Mouse (Mus musculus) embryonic stem cell, embryonic (primary cell): ENCODE data around the gene Trim47.

Experiments
- CTCF ChIA-PET, 4 experiments: fragments of 300-600 bp in 2 of 4; fragments of 350-600 bp in 2 of 4; sonication (Branson Sonifier 250); formaldehyde crosslinking; loops; one replicate each; lab custom pipeline; 2022; ENCODE audit warnings: inconsistent platforms in 2 of 4; lab: Charles Lee
- POLR2A ChIA-PET, 4 experiments: fragments of 300-600 bp in 2 of 4; fragments of 350-600 bp in 2 of 4; sonication (Branson Sonifier 250); formaldehyde crosslinking; loops; one replicate each; lab custom pipeline; 2022; ENCODE audit warnings: antibody characterized with exemption in 4 of 4, inconsistent platforms in 1 of 4; lab: Charles Lee

Gene Trim47

GRCm38 (mm10) chr11:116106154-116106962 is 20.7 kb downstream of the Trim47 start:
- CTCF ChIA-PET, result interaction anchor here in 3 of 4 experiments (0.6 to 2.1 kb wide), 12 partner anchors 9 to 1280 kb away, joined by 3 to 10 read pairs (median 3); partner anchors contain the start of gene Mrpl38 (in 1 of the 3)
- POLR2A ChIA-PET, result interaction anchor here in 3 of 4 experiments (0.6 to 4.2 kb wide), 23 partner anchors 8 to 226 kb away, joined by 3 to 44 read pairs (median 4); partner anchors contain the start of genes Mrpl38 (in 2 of the 3), Unk (in 1 of the 3) and Wbp2 (in 1 of the 3)

- CTCF ChIA-PET, result interaction anchor here in 3 of 4 experiments (0.6 to 1.4 kb wide), 7 partner anchors 10 to 396 kb away, joined by 3 to 7 read pairs (median 4); no protein-coding TSS in a partner anchor
- POLR2A ChIA-PET, result interaction anchor here in 3 of 4 experiments (0.7 to 4.5 kb wide), 7 partner anchors 11 to 1916 kb away, joined by 3 to 41 read pairs (median 4); no protein-coding TSS in a partner anchor
Measured at GRCm38 (mm10) chr11:116105065-116105464, 21.9 kb downstream of the Trim47 start.

DNA sequence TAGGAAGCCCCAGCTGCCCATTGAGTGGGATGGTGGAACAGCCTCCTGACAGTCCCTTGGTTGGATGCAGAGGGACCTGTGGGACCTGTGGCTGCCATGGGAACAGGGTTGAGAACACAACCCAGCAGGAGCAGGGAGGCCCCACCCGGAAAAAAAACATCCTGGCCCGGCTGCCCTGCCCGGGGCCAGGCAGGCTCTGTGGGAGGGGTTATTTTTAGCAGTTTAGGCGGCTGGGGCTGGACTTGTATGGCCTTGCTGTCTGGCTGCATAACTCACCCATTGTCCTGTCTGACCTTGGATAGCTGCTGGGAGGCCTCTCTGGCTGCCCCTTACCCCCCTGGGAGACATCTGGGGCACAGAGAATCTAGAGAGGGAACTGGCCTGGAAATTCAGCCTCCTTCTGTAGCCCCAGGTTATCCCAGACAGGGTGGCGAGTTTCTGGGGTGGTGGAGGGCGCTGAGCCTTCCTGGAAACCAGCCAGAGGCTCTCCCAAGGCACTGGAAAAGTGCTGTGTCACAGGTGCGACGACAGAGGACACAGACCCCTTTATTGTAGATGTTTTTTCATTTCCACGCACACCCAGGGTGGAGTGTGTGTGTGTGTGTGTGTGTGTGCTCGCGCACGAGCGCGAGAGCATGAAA is 22.9 kb downstream of the Trim47 start:
- ChIA-PET CTCF (interaction anchor here (0.5 to 1.4 kb wide), 9 partner anchors 13 to 386 kb away, joined by 3 to 5 read pairs (median 4); partner anchors contain the start of gene Mrpl38 (in 1 of the 4)), POLR2A (interaction anchor here in 3 of 4 experiments (0.6 to 4.5 kb wide), 32 partner anchors 7 to 1916 kb away, joined by 3 to 41 read pairs (median 3); partner anchors contain the start of genes Wbp2 (in 2 of the 3), Caskin2 (in 1 of the 3), Mrpl38 (in 1 of the 3) and Smim6 (in 1 of the 3))

DNA sequence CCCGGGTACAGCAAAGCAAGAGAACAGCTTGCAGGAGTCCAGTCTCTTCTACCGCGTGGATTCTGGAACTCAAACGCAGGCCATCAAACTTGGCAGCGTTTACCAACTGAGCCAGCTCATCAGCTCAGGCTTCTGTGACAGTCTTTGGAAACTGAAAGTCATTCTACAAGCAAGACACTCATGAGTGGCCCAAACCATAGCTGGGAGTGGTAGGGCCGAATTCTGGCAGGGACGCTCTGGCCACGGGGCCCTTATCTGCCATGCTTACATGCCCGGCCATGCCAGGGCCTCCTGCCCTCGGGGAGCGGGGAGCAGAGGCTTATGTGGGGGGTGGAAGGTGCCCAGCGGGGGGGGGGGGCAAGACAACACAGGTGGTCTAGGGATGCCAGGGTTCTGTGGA is 23.4 kb downstream of the Trim47 start:
- POLR2A ChIA-PET, result interaction anchor here in 3 of 4 experiments (0.6 to 4.5 kb wide), 25 partner anchors 8 to 1870 kb away, joined by 3 to 41 read pairs (median 3); partner anchors contain the start of genes Wbp2 (in 2 of the 3), Caskin2 (in 1 of the 3), Mrpl38 (in 1 of the 3) and Trim47 (in 1 of the 3)
- CTCF ChIA-PET, result interaction anchor here in 3 of 4 experiments (0.5 to 1.4 kb wide), 4 partner anchors 14 to 1210 kb away, joined by 3 to 5 read pairs (median 4); partner anchors contain the start of gene Mrpl38 (in 1 of the 3)

DNA sequence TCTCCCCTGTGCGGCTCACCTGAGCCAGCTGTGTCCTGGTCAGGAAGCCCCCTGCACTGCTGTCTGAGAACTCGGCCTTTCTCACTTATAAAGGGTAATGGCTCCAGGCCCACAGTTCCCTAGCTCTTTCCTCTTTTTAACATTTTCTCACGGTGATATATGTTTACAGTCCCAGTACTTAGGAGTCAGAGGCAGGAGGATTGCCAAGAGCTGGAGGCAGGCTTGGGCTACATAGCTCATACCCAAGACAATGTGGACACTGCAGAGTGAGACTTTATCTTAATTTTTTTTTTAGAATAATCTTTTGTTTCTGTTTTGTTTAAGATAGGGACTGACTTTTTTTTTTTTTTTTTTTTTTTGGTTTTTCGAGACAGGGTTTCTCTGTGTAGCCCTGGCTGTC is 24.5 kb downstream of the Trim47 start:
- CTCF ChIA-PET, result interaction anchor here (0.5 to 1.9 kb wide), 11 partner anchors 9 to 398 kb away, joined by 3 to 6 read pairs (median 4); partner anchors contain the start of gene Mrpl38 (in 2 of the 4)
- POLR2A ChIA-PET, result interaction anchor here (0.5 to 4.5 kb wide), 40 partner anchors 9 to 312 kb away, joined by 3 to 41 read pairs (median 4); partner anchors contain the start of genes Mrpl38 (in 3 of the 4), Recql5 (in 1 of the 4), Sap30bp (in 1 of the 4) and Unc13d (in 1 of the 4)

- POLR2A ChIA-PET, result interaction anchor here (0.6 to 4.5 kb wide), 40 partner anchors 8 to 313 kb away, joined by 3 to 41 read pairs (median 4); partner anchors contain the start of genes Mrpl38 (in 3 of the 4), Recql5 (in 1 of the 4), Sap30bp (in 1 of the 4) and Smim5 (in 1 of the 4)
Measured at GRCm38 (mm10) chr11:116101931-116102381, 25.1 kb downstream of the Trim47 start.

DNA sequence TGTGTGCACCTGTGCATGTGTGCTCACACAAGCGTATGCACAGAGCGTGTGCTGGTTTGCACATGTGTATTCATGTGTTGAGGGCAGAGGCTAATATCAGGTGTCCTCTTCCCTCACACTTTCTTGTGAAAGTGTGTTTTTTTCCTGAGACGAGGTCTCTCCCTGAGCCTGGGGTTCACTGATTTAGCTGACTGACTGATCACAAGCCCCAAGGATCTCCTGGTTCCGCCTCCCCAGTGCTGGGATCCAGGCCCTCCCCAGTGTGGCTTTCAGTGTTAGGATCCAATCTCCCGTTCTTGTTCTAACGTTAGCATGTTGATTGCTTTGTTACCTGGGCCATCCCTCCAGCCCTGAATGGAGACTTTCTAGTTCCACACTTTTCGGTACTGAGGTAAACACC is 26.2 kb downstream of the Trim47 start:
- ChIA-PET CTCF (interaction anchor here in 2 of 4 experiments (0.6 to 1.0 kb wide), 3 partner anchors 12 to 57 kb away, joined by 3 read pairs; no protein-coding TSS in a partner anchor), POLR2A (interaction anchor here in 2 of 4 experiments (0.7 to 2.1 kb wide), 7 partner anchors 8 to 201 kb away, joined by 3 to 5 read pairs (median 3); partner anchors contain the start of genes Mrpl38 (in 1 of the 2), Smim5 (in 1 of the 2) and Wbp2 (in 1 of the 2))

More at GRCm38 (mm10) chr11:116101931-116102381, 25.1 kb downstream of the Trim47 start:
- CTCF ChIA-PET, result interaction anchor here (0.5 to 1.9 kb wide), 13 partner anchors 9 to 399 kb away, joined by 3 to 6 read pairs (median 3); partner anchors contain the start of gene Mrpl38 (in 2 of the 4)

DNA sequence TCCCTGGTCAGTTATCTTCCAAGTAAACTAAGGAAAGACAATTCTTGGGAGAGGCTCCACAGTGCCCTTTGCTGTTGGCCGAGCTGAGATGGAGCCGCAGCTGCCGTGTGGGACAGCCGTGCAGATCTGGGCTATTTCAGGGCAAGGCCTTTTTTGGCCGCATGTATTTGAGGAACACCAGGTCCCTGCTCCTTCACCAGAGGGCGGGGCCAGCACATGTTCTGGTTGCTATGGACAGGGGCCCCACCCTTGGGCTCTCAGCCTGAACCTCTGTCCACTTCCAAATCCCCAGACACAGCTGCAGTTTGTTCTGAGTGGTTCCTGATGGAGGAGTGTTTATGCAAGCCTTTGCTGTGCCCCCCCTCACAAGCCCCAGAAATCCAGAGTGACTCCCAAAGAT is 26.6 kb downstream of the Trim47 start:
- CTCF ChIA-PET, result interaction anchor here in 1 of 4 experiments (1.0 to 1.1 kb wide), 2 partner anchors 9 to 12 kb away, joined by 3 to 5 read pairs; no protein-coding TSS in a partner anchor
- POLR2A ChIA-PET, result interaction anchor here in 2 of 4 experiments (0.6 to 3.4 kb wide), 5 partner anchors 9 to 473 kb away, joined by 3 to 19 read pairs (median 3); partner anchors contain the start of gene Mrpl38 (in 1 of the 2)

GRCm38 (mm10) chr11:116099462-116099861 is 27.5 kb downstream of the Trim47 start:
- ChIA-PET CTCF (interaction anchor here in 1 of 4 experiments (0.6 to 1.1 kb wide), 3 partner anchors 10 to 229 kb away, joined by 3 to 5 read pairs (median 3); no protein-coding TSS in a partner anchor), POLR2A (interaction anchor here in 3 of 4 experiments (0.6 to 3.4 kb wide), 14 partner anchors 8 to 333 kb away, joined by 3 to 19 read pairs (median 4); partner anchors contain the start of gene Mrpl38 (in 1 of the 3))

GRCm38 (mm10) chr11:116098711-116099460 is 28.1 kb downstream of the Trim47 start:
- CTCF ChIA-PET, result interaction anchor here in 2 of 4 experiments (0.5 to 2.8 kb wide), 6 partner anchors 8 to 228 kb away, joined by 3 to 10 read pairs (median 3); partner anchors contain the start of gene Mrpl38 (in 1 of the 2)
- POLR2A ChIA-PET, result interaction anchor here in 3 of 4 experiments (0.6 to 3.4 kb wide), 18 partner anchors 8 to 486 kb away, joined by 3 to 19 read pairs (median 4); partner anchors contain the start of genes Mif4gd (in 1 of the 3), Mrpl38 (in 1 of the 3) and Wbp2 (in 1 of the 3)

- CTCF ChIA-PET, result interaction anchor here (0.6 to 2.8 kb wide), 20 partner anchors 9 to 405 kb away, joined by 3 to 10 read pairs (median 3); partner anchors contain the start of gene Mrpl38 (in 2 of the 4)
- POLR2A ChIA-PET, result interaction anchor here in 3 of 4 experiments (0.6 to 3.1 kb wide), 16 partner anchors 9 to 927 kb away, joined by 3 to 11 read pairs (median 4); partner anchors contain the start of gene Wbp2 (in 1 of the 3)
Measured at GRCm38 (mm10) chr11:116096213-116097108, 30.5 kb downstream of the Trim47 start.

- CTCF ChIA-PET, result interaction anchor here in 2 of 4 experiments (0.6 to 1.2 kb wide), 3 partner anchors 10 to 38 kb away, joined by 3 to 6 read pairs (median 3); no protein-coding TSS in a partner anchor
- POLR2A ChIA-PET, result interaction anchor here in 1 of 4 experiments (2.5 to 3.1 kb wide), 2 partner anchors 9 to 71 kb away, joined by 10 to 11 read pairs; partner anchors contain the start of gene Wbp2
Measured at GRCm38 (mm10) chr11:116095573-116095972, 31.4 kb downstream of the Trim47 start.

DNA sequence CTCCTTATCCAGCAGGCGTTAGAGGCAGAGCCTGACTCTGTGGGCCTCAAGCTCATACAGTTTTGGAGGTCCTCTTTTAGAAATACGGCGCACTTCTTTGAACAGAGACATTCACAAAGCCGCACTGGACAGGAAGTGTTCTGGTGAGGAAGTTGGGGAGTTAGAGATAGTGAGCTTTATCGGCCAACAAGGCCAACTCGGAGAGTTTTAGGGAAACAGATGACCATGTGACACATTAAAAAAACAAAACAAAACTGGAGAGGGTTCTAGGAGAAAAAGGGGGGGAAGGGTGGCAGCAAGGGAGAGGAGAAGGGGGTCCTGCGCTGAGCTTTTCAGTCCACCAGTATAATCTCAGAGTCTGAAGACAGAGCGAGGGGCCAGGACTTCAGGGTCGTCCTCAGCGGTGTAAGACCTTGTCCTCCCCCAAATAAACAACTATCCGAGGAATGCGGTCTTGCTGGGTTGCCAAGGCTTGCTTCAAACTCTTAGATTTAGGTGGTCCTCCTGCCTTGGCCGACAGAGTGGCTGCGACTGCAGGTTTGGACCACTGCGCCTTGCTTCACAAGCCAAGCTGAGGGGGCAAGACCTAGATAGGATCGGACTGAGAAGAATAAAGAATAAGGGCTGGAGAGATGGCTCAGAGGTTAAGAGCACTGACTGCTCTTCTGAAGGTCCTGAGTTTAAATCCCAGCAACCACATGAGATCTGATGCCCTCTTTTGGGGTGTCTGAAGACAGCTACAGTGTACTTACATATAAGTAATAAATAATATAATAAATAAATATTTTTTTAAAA is 33.0 kb downstream of the Trim47 start:
- ChIA-PET POLR2A (interaction anchor here in 3 of 4 experiments (0.6 to 1.3 kb wide), 16 partner anchors 8 to 480 kb away, joined by 3 to 8 read pairs (median 3); partner anchors contain the start of gene Mrpl38 (in 1 of the 3)), CTCF (interaction anchor here in 1 of 4 experiments (0.9 to 1.4 kb wide), 4 partner anchors 8 to 154 kb away, joined by 3 to 6 read pairs (median 4); no protein-coding TSS in a partner anchor)
